Mouse (Mus musculus) stomach, embryonic 14.5 days (tissue): Measurements from ENCODE around the gene Sccpdh. TPM values are rescaled to one million over a fixed set of nuclear protein-coding genes. Genes with fewer than 3 reads are reported as not detected.

Source experiments
- ATAC-seq: fragments of 200-750 bp; cut with Nextera tagmentation; 2 replicates; pipeline ENCODE4 v1.8.0; 2017; ENCODE audit warnings: low read depth, moderate TSS enrichment; ENCODE audit not compliant: insufficient number of reproducible peaks, insufficient read depth, low FRiP score
- H3K27ac ChIP-seq: fragments of 300-500 bp; sonication (generic); 2 replicates; pipeline ENCODE4 v1.5.1; 2014; ENCODE audit warnings: mild to moderate bottlenecking, low read length, moderate library complexity, mixed read lengths
- H3K27me3 ChIP-seq: fragments of 300-500 bp; sonication (generic); 2 replicates; pipeline ENCODE4 v1.6.1; 2014; ENCODE audit warnings: low read length, control low read depth, mixed read lengths; ENCODE audit not compliant: control insufficient read depth, insufficient read depth
- H3K36me3 ChIP-seq: fragments of 300-500 bp; sonication (generic); 2 replicates; pipeline ENCODE4 v1.6.1; 2014; ENCODE audit warnings: mild to moderate bottlenecking, control low read depth, low read length, moderate library complexity, mixed read lengths; ENCODE audit not compliant: control insufficient read depth, insufficient read depth
- H3K4me1 ChIP-seq: fragments of 300-500 bp; sonication (generic); 2 replicates; pipeline ENCODE4 v1.6.1; 2014; ENCODE audit warnings: low read length, control low read depth, mixed read lengths; ENCODE audit not compliant: control insufficient read depth, insufficient read depth
- H3K4me2 ChIP-seq: fragments of 300-500 bp; sonication (generic); replicated peaks from 2 replicates; pipeline ENCODE4 v1.6.1; 2014; ENCODE audit warnings: low read depth, low read length, control low read depth
- H3K4me3 ChIP-seq: fragments of 300-500 bp; sonication (generic); 2 replicates; pipeline ENCODE4 v1.5.1; 2014; ENCODE audit warnings: low read depth, low read length, control low read depth
- H3K9ac ChIP-seq: fragments of 300-500 bp; sonication (generic); replicated peaks from 2 replicates; pipeline ENCODE4 v1.6.1; 2014; ENCODE audit warnings: low read depth, mild to moderate bottlenecking, control low read depth, low read length, moderate library complexity, mixed read lengths
- H3K9me3 ChIP-seq: fragments of 300-500 bp; sonication (generic); 2 replicates; pipeline ENCODE4 v1.6.1; 2016; ENCODE audit warnings: low read depth, low read length, control low read depth; ENCODE audit not compliant: control insufficient read depth
- WGBS: fragments of 180-500 bp; shearing (Covaris S2); extraction: QIAGEN DNeasy Blood & Tissue Kit; methylation state at CpG from one replicate; pipeline ENCODE4 v1.1.7; 2014; 5-methylcytosine and 5-hydroxymethylcytosine counted together
- polyA plus RNA-seq: library from polyadenylated mRNA; unstranded; fragments of >200 nt; fragmentation: Nextera tagmentation; extraction: Ambion mirVana; gene quantifications from 2 replicates; pipeline ENCODE4 v1.2.1, GENCODE M21; 2014

Gene Sccpdh
- polyA plus RNA-seq, 1 experiment from 2014 or later = 69.0 TPM

DNA sequence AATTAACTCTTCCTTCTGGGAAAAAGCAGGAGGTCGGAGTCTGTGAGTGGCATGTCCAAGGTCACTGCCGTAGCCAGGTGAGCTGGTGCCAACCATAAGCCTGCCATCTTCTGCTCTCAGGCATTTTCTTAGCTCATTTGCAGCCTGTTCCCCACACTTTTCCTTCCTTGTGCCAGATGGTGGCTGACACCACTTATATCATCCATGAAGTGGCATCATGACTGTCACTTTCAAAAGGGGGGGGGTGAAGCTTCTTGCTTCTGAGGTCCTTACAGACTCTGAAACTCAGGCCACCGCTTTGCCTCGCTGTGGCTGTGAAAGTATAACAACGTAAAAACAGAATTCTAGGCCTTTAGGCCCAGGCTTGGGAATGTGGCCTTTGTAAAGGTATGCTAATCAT is 16.8 kb upstream of the Sccpdh start:
- Histone ChIP-seq H3K4me1 (no peaks in the 10 kb centered on the region), H3K27me3 (no peaks in the 10 kb centered on the region), H3K27ac (no peak overlapping the region), H3K9ac (no peak overlapping the region), H3K36me3 (no peaks in the 10 kb centered on the region), H3K4me2 (no peak overlapping the region), H3K9me3 (no peaks in the 10 kb centered on the region), H3K4me3 (no peak overlapping the region)
- no peak for ATAC-seq
- 81% methylated on average over 5 of the region's 5 CpGs for WGBS

DNA sequence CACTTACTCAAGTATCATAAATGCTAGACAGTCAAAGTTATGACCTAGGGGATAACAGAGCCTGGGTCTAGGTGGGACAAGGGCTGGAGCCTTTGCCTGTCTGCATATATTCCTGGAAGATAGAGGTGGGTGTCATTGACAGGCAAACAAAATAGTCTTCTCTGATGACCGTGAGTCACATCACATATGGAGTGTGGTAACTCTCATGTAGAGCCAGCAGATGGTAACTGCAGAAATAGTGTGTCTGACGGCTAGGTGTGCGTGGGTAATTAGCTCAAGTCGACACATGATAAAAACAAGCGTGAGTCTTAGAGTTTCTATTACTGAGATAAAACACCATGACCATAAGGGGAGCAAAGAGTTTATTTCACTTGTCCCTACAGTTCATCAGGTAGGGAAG is 4.9 kb upstream of the Sccpdh start:
- H3K4me1 ChIP-seq = no peaks in the 10 kb centered on the region
- H3K27ac ChIP-seq = no peak overlapping the region
- no peak overlapping the region for H3K4me2 ChIP-seq
- no peaks in the 10 kb centered on the region for H3K9me3 ChIP-seq
- no peak overlapping the region for H3K4me3 ChIP-seq
- no peaks in the 10 kb centered on the region for H3K27me3 ChIP-seq
- no peak for ATAC-seq
- 93% methylated on average over 5 of the region's 5 CpGs for WGBS
- no peak overlapping the region for H3K9ac ChIP-seq
- no peaks in the 10 kb centered on the region for H3K36me3 ChIP-seq

DNA sequence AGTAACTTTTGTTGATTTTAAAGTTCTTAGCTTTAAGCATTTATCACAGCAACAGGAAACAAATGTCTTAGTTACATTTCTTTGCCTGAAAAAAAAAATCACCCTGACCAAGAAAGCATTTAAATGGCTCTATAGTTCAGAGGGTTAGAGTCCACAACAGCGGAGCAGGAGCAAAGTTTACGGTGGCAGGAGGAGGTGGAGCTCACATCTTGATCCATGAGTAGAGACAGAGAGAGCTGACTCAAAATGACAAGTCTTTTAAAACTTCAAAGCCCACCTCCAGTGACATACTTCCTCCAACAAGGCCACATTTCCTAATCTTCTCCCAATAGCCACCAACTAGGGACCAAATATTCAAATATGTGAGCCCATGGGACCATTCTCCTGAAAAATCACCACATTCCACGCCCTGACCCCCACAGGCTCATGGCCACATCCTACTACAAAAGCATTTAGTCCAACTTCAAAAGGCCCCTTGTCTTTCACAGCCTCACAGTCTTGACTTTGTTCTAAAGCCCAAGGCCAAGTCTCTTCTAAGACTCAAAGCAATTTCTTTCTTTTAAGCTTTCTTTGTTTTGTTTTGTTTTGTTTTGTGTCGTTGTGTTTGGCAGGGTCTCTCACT is 3.6 kb upstream of the Sccpdh start:
- no peak overlapping the region for H3K9ac ChIP-seq
- WGBS = 41% methylated on average over 4 of the region's 4 CpGs
- no peak overlapping the region for H3K4me2 ChIP-seq
- 0 out of 2 replicates have a peak overlapping the region, but pooled peaks have one; percentile 2 for H3K27ac ChIP-seq
- no peaks in the 10 kb centered on the region for H3K9me3 ChIP-seq
- H3K27me3 ChIP-seq = no peaks in the 10 kb centered on the region
- no peaks in the 10 kb centered on the region for H3K36me3 ChIP-seq
- ATAC-seq = no peak
- peaks cover 4% of the 10 kb centered on the region for H3K4me1 ChIP-seq
- H3K4me3 ChIP-seq = no peak overlapping the region

DNA sequence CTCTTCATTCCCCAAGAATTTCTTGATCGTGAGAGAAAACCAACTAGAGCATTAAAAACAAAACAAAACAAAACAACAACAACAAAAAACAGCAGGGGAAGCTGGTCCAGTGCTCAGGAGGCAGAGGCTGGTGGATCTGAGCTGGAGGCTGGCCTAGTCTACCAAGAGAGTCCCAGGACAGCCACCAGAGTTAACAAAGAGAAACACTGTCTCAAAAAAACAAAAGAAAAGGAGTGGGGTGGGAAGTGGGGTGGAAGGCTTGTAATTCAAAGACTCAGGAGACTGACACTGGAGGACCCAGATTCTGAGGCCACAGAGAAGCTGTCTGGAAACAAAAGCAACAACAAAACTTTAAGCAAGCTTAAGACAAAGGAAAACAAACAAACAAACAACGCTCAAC is 1.0 kb upstream of the Sccpdh start:
- Histone ChIP-seq H3K4me3 (no peak overlapping the region), H3K4me2 (no peak overlapping the region), H3K9ac (no peak overlapping the region), H3K27ac (no peak overlapping the region), H3K27me3 (no peaks in the 10 kb centered on the region), H3K36me3 (no peaks in the 10 kb centered on the region; the same call in 1 of the 2 replicates), H3K4me1 (peaks cover 8% of the 10 kb centered on the region), H3K9me3 (no peaks in the 10 kb centered on the region)
- ATAC-seq = no peak
- 69% methylated on average over 2 of the region's 2 CpGs for WGBS

DNA sequence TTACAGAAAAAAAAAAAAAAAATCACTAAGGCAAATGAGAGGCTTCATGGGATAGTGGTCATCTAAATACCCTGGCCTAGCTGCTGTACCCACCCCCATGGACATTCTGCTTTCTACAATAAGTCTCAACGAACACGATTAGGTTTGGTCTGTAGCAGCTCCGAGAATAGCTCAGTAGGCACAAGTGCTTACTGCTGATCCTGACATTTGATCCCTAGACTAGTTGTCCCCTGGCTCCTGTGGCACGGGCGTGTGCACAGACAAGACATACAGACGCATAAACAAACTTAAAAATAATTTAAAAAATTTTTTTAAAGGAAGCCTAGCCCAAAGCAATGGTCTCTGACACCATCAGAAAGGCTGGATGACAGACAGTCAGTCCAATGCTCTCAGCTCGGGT is 560 bp upstream of the Sccpdh start:
- peak overlapping the region; percentile 70 for H3K4me2 ChIP-seq
- peak overlapping the region; percentile 93 for H3K4me3 ChIP-seq
- H3K9me3 ChIP-seq = no peaks in the 10 kb centered on the region
- no peaks in the 10 kb centered on the region for H3K27me3 ChIP-seq
- peaks cover 8% of the 10 kb centered on the region for H3K4me1 ChIP-seq
- peak overlapping the region; percentile 84 for H3K9ac ChIP-seq
- WGBS = 7% methylated on average over 7 of the region's 7 CpGs
- ATAC-seq = no peak
- peak overlapping the region; percentile 64 for H3K27ac ChIP-seq
- no peaks in the 10 kb centered on the region; the same call in 1 of the 2 replicates for H3K36me3 ChIP-seq

DNA sequence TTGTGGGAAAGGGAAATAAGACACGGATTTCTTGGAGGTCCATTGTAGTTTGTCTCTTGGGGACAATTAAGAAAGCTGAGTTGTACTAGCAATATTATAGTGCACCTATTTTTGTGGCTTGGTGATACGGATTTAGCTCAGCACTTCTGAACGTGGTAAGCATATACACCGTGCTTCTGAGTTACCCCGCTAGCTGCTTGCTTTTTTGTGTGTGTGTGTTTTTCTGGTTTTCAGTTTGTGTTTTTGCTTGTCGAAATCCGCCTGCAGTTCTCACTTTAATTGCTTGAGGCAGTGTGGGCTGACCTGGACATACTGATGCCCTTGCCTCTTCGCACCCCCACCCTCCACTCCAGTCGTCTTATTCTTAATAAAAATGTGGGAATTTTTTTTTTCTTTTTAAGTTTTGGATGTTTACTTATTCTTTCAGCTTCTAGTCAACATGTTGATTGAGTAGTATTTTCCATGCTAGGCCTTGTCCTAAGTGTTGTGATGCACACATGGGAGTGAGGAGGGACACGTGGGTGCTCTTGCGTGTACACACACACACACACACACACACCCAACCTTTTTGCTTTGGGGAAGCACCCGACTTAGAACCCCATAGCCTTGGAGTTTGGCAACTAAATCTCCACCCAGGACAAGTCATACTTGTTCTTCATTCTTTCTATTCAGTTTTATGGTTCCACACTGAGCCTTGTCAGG is 977 bp downstream of the Sccpdh start:
- peak overlapping the region; percentile 93 for H3K4me3 ChIP-seq
- H3K4me2 ChIP-seq = peak overlapping the region; percentile 70
- H3K36me3 ChIP-seq = peaks cover under 1% of the 10 kb centered on the region; the same call in 1 of the 2 replicates
- no peak for ATAC-seq
- H3K27ac ChIP-seq = peak overlapping the region; percentile 64
- no peaks in the 10 kb centered on the region for H3K9me3 ChIP-seq
- H3K9ac ChIP-seq = peak overlapping the region; percentile 84
- WGBS = 19% methylated on average over 12 of the region's 12 CpGs
- no peaks in the 10 kb centered on the region for H3K27me3 ChIP-seq
- H3K4me1 ChIP-seq = peaks cover 8% of the 10 kb centered on the region

DNA sequence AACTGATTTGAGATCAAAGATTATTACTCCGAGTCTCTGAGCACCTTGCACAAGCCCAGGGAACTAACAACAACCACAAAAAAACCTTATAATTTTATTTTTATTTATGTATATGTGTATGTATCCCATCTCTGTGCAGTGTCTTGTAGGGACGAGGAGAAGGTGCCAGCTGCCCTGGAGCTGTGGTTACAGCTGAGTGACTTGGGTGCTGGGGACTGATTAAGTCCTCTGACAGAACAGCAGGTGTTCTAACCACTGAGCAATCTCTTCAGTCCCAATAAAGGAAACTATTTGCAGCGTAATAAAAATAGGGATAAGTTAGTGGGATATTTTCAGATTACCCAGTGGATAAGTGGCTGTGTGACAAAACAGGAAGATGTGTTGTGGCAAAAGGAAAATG is 6.3 kb downstream of the Sccpdh start:
- ATAC-seq = no peak
- H3K4me3 ChIP-seq = no peak overlapping the region
- no peak overlapping the region for H3K9ac ChIP-seq
- H3K36me3 ChIP-seq = peaks cover 21% of the 10 kb centered on the region
- no peaks in the 10 kb centered on the region for H3K27me3 ChIP-seq
- 87% methylated on average over 3 of the region's 3 CpGs for WGBS
- H3K27ac ChIP-seq = no peak overlapping the region
- H3K4me1 ChIP-seq = peaks cover 5% of the 10 kb centered on the region
- H3K4me2 ChIP-seq = no peak overlapping the region
- H3K9me3 ChIP-seq = no peaks in the 10 kb centered on the region

DNA sequence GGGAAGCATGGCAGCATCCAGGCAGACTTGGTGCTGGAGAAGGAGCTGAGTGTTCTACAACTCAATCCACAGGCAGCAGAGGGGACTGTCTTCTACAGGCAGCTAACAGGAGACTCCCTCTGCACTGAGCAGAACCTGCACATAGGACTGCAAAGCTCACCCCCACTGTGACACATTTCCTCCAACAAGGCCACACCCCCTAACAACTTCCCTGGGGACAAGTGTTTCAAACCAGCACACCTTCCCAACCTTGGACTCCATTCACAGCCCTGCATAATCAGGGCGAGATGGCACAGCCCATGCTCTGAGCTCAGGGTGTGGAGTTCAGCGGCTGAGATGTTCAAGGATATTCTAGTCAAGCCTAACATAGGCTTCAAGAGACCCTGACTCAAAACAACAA is 9.0 kb downstream of the Sccpdh start:
- no peak for ATAC-seq
- WGBS = 92% methylated on average over 2 of the region's 2 CpGs
- H3K9ac ChIP-seq = no peak overlapping the region

More for the DNA sequence above, 9.0 kb downstream of the Sccpdh start:
- Histone ChIP-seq H3K27ac (no peak overlapping the region), H3K27me3 (no peaks in the 10 kb centered on the region), H3K4me1 (no peaks in the 10 kb centered on the region), H3K4me3 (no peak overlapping the region), H3K4me2 (no peak overlapping the region), H3K9me3 (no peaks in the 10 kb centered on the region), H3K36me3 (peaks cover 38% of the 10 kb centered on the region)
